In the genomic region with DNA sequence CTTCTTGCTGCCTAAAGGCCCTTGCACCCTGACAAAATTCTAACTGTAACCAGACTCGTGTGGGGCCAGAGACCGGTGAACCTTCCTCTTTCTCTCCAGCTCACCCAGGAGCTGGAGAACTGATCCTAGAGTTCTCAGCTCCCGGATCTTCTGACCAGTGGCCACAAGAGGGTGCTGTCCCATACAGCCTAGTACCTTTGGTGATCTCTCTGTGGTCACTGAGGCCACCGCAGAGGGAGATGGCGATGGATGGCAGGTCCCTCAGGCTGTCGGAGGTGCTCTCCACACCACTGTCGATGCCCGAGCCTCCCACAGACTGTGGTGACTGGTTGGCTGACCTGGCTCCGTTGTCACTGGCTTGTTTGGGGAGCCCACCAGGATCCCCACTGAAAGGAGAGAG, we compare ENCODE assay signal across 10 mouse cellular contexts. TPM values are rescaled to one million over a fixed set of nuclear protein-coding genes. Genes with fewer than 3 reads are reported as not detected.
A peak's percentile ranks its signal among the peaks of the same experiment; 100 is the strongest.
DNase-seq lines count a peak whose midpoint lies in the region; TF ChIP-seq lines count a peak whose summit lies in the region.
"Had no signal": no experiment of that assay in that cellular context is flagged by ENCODE, and none has a peak within 500 bp of the region (broad histone marks: within the 10 kb centered on the region; RNA-seq: fewer than 3 reads in every experiment).

No protein-coding gene starts in this region.

- H3K27ac ChIP-seq in gastrocnemius, adult 2 months = peak overlapping the region; percentile 72
- H3K27ac ChIP-seq in spleen, adult 2 months (ENCODE audit: insufficient read depth, low read length) = no peak overlapping the region
- H3K27ac ChIP-seq: heart, embryonic 13.5 days; stomach, embryonic 15.5 days had no signal

- H3K4me1 ChIP-seq in spleen, adult 2 months (ENCODE audit: control insufficient read depth, insufficient read depth, insufficient read length) = no peaks in the 10 kb centered on the region
- H3K4me1 ChIP-seq: stomach, embryonic 15.5 days had no signal

- H3K27me3 ChIP-seq in spleen, adult 2 months (ENCODE audit: control insufficient read depth, insufficient read depth, low read length) = no peaks in the 10 kb centered on the region
- H3K27me3 ChIP-seq: heart, embryonic 13.5 days; stomach, embryonic 15.5 days had no signal

- peak; percentile 69 for TF ChIP-seq CTCF in gastrocnemius, adult 2 months (IDR thresholded peaks at IDR 0.05)
- TF ChIP-seq CTCF in spleen, adult 2 months (IDR thresholded peaks at IDR 0.05; ENCODE audit: extremely low read depth, insufficient read depth, insufficient read length, insufficient replicate concordance) = 0 out of 2 replicates have a peak, but pooled peaks have one; percentile 21

- TF ChIP-seq POLR2A in spleen, adult 2 months (IDR thresholded peaks at IDR 0.05; ENCODE audit: low read depth, low read length) = no peak

- peak; percentile 71 for DNase-seq in gastrocnemius, adult 2 months
- no peak for DNase-seq in gastrocnemius, postnatal 36 days
- no peak for DNase-seq in spleen, adult 2 months (ENCODE audit: low read depth in 1 of 2, low spot score in 2 of 2)
- no peak for DNase-seq in spleen, postnatal 4 days (ENCODE audit: low spot score in 2 of 2)
- DNase-seq in embryo, embryonic 11 days = peak; percentile 64
- peak; percentile 42 to 55 for DNase-seq in left cerebral cortex, postnatal 25 days (ENCODE audit: low spot score in 2 of 2)
- peak; percentile 63 for DNase-seq in retina, postnatal 1 day
- no peak for DNase-seq in yolk sac, embryonic 10.5 days (ENCODE audit: low spot score)

- WGBS in spleen, adult 2 months = 81% methylated on average over 9 of the region's 9 CpGs

- H3K4me3 ChIP-seq in gastrocnemius, adult 2 months = no peak overlapping the region
- no peak overlapping the region for H3K4me3 ChIP-seq in spleen, adult 2 months (ENCODE audit: extremely low read depth, insufficient read depth, insufficient read length)
- H3K4me3 ChIP-seq: heart, embryonic 13.5 days; stomach, embryonic 15.5 days had no signal

- H3K36me3 ChIP-seq in spleen, adult 2 months (ENCODE audit: control insufficient read depth, insufficient read depth, low read length) = peaks cover 2% of the 10 kb centered on the region; the same call in 1 of the 2 replicates
- H3K36me3 ChIP-seq: stomach, embryonic 15.5 days had no signal

- intact Hi-C loops in gastrocnemius, adult 2 months (cut with DNase I) = loop anchor here (5.0 kb wide), 1 partner anchor 89 kb away; a partner anchor contains a TSS
- intact Hi-C loops in gastrocnemius, postnatal 36 days (cut with DNase I) = loop anchor here (5.0 kb wide), 1 partner anchor 194 kb away; no protein-coding TSS in a partner anchor
- intact Hi-C loops in left cerebral cortex, postnatal 25 days (cut with DNase I) = loop anchor here (10.0 kb wide), 1 partner anchor 451 kb away; a partner anchor contains a TSS

RNA-seq across cellular contexts. Expression of a gene that starts 47.3 kb away (rescaled TPM):
- 100 to 1,000 TPM; 279 to 395 TPM for total RNA-seq in gastrocnemius, adult 2 months (2021)
- total RNA-seq in gastrocnemius, postnatal 36 days (2021) = 100 to 1,000 TPM; 227 to 246 TPM
- polyA plus RNA-seq in spleen, adult 2 months (2012; rRNA removed) = 10.6 and 13.3 TPM in 2 replicates
- 10 to 100 TPM; 18.1 to 18.3 TPM for total RNA-seq in left cerebral cortex, postnatal 25 days (2021)

Comparison
In these comparisons a context has a peak if more than half of its experiments do, and no peak if none do; other contexts are left out.
1. DNase-seq: peak in gastrocnemius, adult 2 months (single experiment), embryo, embryonic 11 days (single experiment), left cerebral cortex, postnatal 25 days (2 of 2) and retina, postnatal 1 day (single experiment); none in gastrocnemius, postnatal 36 days (0 of 2), spleen, adult 2 months (0 of 2), spleen, postnatal 4 days (0 of 2) and yolk sac, embryonic 10.5 days (single experiment).
2. RNA of a gene that starts 47.3 kb away (total RNA-seq): 279 to 395 TPM in gastrocnemius, adult 2 months and 227 to 246 TPM in gastrocnemius, postnatal 36 days; 18.1 to 18.3 TPM in left cerebral cortex, postnatal 25 days; every median in the first group is over 10 times any median in the second.